Mouse (Mus musculus): ENCODE measurements at regions not wholly inside any gene's neighbourhood (a gene's known extent, or its start where the extent isn't known, plus 50 kb on each side); places are given as distances from the start of the nearest gene placed in this dataset.

DNA sequence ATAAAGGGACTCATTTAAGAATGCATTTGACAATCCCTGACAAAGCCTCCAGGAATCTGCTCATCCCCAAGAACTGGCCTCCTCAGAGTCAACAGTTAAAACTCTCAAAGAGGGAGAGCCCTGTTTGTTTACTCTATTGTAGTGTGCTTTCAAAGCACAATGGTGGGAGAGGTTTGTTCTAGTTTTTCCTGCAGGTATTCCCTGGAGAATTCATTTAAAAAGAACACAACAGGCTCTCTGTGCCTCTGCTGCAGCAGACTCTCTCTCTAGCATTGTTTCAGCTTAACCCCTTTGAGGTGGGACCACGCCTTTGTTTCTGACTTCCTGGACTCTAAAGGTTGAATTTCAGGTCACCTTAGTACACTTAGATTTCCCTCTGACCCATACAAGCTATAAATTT is 149.1 kb downstream of the Kitl start:
- TF ChIP-seq CTCF (conservative IDR thresholded peaks at IDR 0.05; ENCODE audit: low read length) (no peak), POU5F1 (IDR thresholded peaks at IDR 0.05; ENCODE audit: borderline replicate concordance, low read length) (no peak), NANOG (IDR thresholded peaks at IDR 0.05; ENCODE audit: borderline replicate concordance, low read length) (peak; percentile 58)
